Mouse (Mus musculus) layer of hippocampus, adult 2 months (tissue): Measurements from ENCODE around the gene Car4. TPM values are rescaled to one million over a fixed set of nuclear protein-coding genes. Genes with fewer than 3 reads are reported as not detected.

Source experiments
- DNase-seq, 2 experiments: peaks; one replicate each; pipeline ENCODE4 v3.0.0; 2022; ENCODE audit warnings: low spot score in 2 of 2
- H3K27ac ChIP-seq: fragments of 200-600 bp; 2 replicates; pipeline ENCODE4 v1.8.1; 2022
- H3K4me3 ChIP-seq: fragments of 200-600 bp; 2 replicates; pipeline ENCODE4 v1.8.1; 2022; ENCODE audit warnings: mild to moderate bottlenecking
- CTCF ChIP-seq: fragments of 200-600 bp; conservative IDR thresholded peaks from 2 replicates; pipeline ENCODE4 v1.8.1; 2022; ENCODE audit warnings: antibody characterized with exemption, mild to moderate bottlenecking, moderate library complexity
- long read RNA-seq, 2 experiments: library from polyadenylated mRNA; stranded (forward); transcript quantifications; one replicate each; pipeline ENCODE4 v2.0.0; 2021; ENCODE audit warnings: borderline mapping rate in 2 of 2
- total RNA-seq, 2 experiments: library from RNA; stranded (reverse); gene quantifications; 2 replicates each; pipeline ENCODE4 v1.2.3; 2021

The Car4 gene
- 10 to 100 TPM; 67.0 to 73.9 TPM for total RNA-seq
- long read RNA-seq, experiment 1, transcript Car4-201 (8 exons, 1,256 nt) = major isoform, 30 of 53 reads
- long read RNA-seq, experiment 1, partial matches to known transcripts = 5 of 53 reads
- long read RNA-seq, experiment 1, other reads (novel, unspliced or antisense) = 18 of 53 reads
- long read RNA-seq, experiment 2, transcript Car4-201 (8 exons, 1,256 nt) = major isoform, 61 of 92 reads
- long read RNA-seq, experiment 2, partial matches to known transcripts = 5 of 92 reads
- long read RNA-seq, experiment 2, other reads (novel, unspliced or antisense) = 26 of 92 reads

DNA sequence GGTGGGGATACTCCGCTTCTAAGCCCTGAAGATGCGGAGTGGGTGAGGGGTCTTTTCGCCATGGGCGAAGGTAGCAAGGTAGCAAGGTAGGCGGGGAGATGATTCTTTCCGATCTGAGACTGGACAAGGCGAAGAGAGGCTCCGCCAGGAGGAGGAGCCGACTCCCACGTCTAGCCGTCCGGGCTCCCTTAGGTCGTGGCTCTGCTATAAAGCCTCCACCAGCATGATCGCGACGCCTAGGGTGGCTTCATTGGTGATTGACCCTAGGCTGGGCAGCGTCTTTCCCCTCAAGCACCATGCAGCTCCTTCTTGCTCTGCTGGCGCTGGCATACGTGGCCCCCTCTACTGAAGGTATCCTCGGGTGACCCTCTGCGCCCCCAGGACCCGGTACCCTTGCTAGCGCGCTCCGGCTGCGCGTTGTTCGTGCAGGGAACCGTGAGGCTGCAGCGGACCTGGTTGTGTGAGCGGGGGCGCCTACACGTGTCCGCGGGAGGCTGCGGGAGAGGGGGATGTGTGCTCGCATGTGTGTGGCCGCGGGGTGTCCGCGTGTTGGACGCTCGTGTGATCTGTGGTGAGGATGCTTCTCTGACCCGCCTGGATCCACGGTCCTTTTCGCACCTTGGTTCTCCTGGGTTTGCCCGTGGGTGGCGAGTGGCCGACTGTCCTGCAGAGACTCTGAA is at the start of gene Car4:
TSS of gene Car4 (plus strand) at position 196 of the 680 bp plus-strand sequence.
- H3K27ac ChIP-seq = peak within 1 kb of the TSS; percentile 94
- peak in 1 of 2 experiments; percentile 22 for DNase-seq
- TF ChIP-seq CTCF = 0 out of 2 replicates have a peak, but pooled peaks have one; percentile 12
- H3K4me3 ChIP-seq = peak within 1 kb of the TSS; percentile 73

DNA sequence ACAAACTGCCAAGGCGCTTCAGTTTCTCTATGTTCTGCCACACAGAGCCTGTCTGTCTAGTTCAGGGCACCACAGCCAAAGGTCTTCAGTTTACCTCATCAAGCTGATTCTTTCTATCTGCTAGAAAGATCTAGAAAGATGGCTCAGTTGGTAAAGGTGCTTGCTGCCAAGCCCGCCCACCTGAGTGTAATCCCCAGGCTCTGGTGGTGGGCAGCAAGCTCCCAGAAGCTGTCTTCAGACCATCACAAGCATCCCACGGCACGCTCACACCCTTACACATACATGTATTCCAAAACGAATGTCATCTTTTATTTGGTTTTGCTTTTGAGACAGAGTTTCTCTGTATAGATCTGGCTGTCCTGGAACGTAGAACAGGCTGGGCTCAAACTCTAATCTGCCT is 49.1 kb upstream of the Car4 start:
- DNase-seq = no peak
- no peak overlapping the region for H3K4me3 ChIP-seq
- no peak for TF ChIP-seq CTCF
- H3K27ac ChIP-seq = no peak overlapping the region

DNA sequence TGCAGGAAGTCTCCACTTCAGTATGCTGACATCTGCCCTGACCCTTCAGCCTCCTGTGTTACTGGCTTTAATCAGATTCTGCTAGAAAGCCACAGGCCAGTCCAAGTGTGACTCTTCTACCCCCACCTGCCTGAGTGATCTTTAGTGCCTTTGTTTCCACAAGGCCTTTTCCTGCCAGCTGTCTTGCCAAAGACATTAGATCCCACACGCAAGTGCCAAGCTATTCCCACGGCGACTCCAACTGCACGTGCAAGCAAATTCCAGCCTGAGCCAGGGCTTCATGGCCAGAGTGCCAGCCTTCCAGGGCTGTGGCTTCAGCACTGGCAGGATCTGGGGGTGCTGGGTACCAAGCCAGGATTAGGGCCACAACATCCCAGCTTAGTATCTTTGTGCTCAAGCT is 47.2 kb upstream of the Car4 start:
- Histone ChIP-seq H3K4me3 (no peak overlapping the region), H3K27ac (no peak overlapping the region)
- no peak for TF ChIP-seq CTCF
- no peak for DNase-seq

DNA sequence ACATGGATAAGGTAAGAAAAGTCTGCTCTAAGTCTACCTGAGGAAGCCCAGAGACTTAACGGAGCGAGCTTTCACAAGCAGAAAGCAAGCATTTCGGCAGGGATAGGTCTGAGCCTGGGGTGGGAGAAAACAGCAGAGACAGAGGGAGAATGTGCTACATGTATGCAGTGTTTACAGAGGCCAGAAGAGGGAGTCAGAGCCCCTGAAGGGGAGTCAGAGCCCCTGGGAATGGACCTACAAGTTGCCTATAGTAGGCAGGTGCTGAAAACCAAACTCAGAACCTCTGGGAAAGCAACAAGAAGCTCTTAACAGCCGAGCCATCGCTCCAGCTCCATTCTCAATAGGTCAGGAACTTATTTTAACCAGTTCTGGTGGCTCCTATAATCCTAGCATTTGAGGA is 42.9 kb upstream of the Car4 start:
- no peak overlapping the region for H3K27ac ChIP-seq
- DNase-seq = no peak
- no peak overlapping the region for H3K4me3 ChIP-seq
- peak; percentile 46 for TF ChIP-seq CTCF

DNA sequence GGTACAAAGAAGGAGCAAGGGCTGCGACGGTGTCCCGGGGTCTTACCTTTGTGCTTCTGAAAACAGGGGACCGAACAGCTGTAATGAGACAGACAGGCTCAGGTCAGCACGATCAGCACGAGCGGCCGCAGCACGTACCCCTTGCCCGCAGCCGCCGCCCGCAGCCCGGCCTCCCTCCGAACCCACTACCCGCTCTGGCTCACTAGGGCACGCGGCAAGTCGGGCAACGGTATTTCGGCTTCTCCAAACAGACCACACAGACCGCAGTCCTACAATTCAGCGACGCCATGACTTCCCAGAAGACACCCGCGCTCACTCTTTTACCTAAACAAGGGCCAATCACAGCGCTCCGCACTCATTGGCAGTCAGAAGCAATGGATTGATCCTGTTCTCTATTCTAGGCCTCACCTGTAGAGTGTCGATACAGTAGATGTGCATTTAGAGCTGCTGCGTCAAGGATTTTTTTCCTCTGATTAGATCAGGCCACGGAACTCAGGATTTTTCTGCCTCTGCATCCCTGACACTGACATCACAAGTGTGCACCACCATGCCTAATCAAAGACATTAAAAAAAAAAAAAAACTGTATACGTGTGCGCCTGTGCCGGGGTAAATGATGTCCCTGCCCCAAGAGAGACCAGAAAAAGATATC is 41.4 kb upstream of the Car4 start, which contains the start of gene Znhit3:
TSS of gene Znhit3 (minus strand) at position 314 of the 650 bp plus-strand sequence.
- Histone ChIP-seq H3K27ac (peak within 1 kb of the TSS; percentile 78), H3K4me3 (peak within 1 kb of the TSS; percentile 91)
- peak; percentile 44 for TF ChIP-seq CTCF
- peak; percentile 85 to 91 for DNase-seq

DNA sequence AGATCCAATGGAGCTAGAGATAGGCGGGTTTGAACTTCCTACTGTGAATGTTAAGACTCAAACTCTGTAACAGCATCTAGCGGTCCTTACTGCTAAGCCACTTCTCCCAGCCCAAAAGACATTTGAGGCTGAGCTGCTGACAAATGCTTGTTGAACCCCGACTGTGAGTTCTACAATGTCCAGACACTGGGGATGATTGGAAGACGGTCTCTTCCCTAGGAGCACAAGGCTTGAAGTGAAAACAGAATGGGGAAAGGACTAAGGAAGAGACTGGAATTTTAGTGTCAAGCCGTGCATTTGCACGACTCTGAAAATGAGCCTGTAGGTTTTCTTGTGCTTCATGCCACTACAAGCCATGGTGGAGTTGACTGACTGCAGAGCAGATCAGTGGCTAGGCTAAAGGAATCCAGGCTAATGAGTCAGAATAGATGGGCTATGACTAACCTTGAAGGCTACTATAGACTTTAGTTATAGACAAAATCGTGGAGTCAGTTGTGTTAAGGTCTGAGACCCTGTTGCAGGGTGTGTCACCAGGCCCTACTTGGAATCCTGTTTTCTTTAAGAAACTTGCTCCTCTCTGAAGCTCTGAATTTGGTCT is 40.8 kb upstream of the Car4 start:
- Histone ChIP-seq H3K4me3 (peak overlapping the region; percentile 91), H3K27ac (peak overlapping the region; percentile 78)
- no peak for TF ChIP-seq CTCF
- no peak for DNase-seq

DNA sequence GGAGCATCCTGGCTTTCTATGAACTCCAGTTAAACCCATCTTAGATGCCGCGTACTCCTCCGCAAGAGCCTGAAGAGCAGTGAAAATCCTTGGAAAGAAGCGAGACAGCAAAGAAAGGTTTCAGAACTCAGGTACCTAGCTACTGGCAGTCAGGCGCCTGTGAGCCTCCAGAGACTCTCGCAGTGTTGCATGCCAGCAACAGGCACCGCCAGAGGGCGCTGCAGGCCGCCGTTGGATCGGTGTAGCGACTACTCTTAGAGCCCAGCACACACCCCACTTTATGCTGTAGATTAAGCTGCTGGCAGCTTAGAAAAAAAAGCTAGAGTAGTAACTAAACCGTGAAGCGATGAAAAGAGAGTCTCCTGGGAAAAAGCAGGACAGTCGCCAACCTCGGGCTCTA is 39.2 kb upstream of the Car4 start:
- peak; percentile 100 for TF ChIP-seq CTCF
- DNase-seq = peak; percentile 72 to 94
- Histone ChIP-seq H3K4me3 (peak overlapping the region; percentile 14; the same call in 1 of the 2 replicates), H3K27ac (no peak overlapping the region)

DNA sequence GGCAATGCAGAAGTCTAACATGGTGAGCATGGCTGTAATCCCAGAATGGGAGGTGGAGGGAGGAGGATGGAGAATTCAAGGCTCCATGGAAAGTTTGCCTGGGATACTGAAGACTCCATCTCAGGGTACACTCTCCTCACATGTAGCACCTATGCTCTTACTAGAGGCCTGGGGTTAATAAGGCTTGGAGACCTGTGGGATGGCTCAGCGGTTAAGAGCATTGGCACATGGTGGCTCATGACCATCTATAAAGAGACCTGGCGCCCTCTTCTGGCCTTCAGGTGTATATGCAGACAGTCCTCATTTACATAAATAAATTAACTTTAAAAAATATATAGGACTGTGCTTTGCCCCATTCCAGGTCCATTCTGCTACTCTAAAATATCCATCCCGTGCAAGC is 38.3 kb upstream of the Car4 start:
- no peak overlapping the region for H3K27ac ChIP-seq
- H3K4me3 ChIP-seq = no peak overlapping the region
- DNase-seq = no peak
- peak; percentile 78 for TF ChIP-seq CTCF

DNA sequence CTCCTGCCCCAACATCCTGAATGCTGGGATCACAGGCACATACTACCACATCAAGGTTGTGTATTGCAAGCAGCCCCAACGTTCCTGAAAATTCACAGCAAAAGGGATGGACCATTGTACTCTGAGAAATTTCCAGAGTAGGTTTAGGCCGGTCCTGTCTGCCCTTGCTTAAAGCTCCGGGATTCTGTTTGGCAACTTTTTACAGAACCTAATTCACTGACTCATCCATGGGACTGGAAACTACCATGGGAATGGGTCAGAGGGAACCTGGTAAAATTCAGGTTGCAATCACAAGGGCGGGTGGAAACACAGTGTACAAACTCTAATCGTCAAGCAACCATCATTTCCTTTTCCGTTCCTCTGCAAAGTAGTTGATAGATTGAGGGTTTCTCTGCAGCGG is 37.6 kb upstream of the Car4 start:
- no peak overlapping the region for H3K4me3 ChIP-seq

DNA sequence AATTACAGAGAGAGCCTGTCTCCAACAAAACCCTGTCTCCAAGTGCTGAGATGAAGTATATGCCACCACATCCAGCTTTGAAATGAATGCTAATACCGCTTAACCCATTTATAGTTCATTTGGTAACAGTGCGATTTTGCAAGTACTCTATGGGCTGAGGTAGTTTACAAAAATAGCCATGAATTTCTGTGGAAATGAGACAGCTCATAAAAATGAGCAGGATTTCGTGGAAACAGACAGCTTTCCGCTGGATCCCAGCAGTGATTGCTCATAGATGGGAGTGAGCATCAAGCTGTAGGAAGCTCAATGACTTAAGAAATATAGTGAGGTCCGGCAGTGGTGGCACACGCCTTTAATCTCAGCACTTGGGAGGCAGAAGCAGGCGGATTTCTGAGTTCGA is 36.6 kb upstream of the Car4 start:
- no peak overlapping the region for H3K4me3 ChIP-seq
- peak overlapping the region; percentile 48; the same call in 1 of the 2 replicates for H3K27ac ChIP-seq
- DNase-seq = peak in 1 of 2 experiments; percentile 42
- TF ChIP-seq CTCF = no peak

More for the DNA sequence above, 37.6 kb upstream of the Car4 start:
- no peak overlapping the region for H3K27ac ChIP-seq
- no peak for TF ChIP-seq CTCF
- DNase-seq = no peak

DNA sequence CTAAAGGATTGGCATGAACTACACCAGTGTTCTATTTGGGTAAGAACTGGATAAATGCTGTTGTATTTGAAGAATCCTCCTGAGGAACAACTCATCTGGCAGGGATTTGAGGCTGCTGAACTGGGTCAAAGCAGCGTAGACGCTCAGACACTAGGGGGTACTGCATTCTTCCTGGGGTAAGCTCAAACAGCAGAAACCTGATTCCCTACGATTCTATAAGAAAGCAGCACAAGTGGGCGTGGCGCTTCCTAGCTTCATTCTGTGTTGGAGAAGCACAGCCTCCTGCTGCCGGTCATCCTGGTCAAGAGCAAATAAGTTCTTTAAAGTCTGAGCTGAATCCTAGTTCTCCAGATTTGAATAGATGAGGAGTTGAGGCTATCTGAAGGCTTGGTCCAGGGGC is 25.3 kb upstream of the Car4 start:
- Histone ChIP-seq H3K4me3 (no peak overlapping the region), H3K27ac (no peak overlapping the region)
- no peak for DNase-seq
- TF ChIP-seq CTCF = peak; percentile 31

DNA sequence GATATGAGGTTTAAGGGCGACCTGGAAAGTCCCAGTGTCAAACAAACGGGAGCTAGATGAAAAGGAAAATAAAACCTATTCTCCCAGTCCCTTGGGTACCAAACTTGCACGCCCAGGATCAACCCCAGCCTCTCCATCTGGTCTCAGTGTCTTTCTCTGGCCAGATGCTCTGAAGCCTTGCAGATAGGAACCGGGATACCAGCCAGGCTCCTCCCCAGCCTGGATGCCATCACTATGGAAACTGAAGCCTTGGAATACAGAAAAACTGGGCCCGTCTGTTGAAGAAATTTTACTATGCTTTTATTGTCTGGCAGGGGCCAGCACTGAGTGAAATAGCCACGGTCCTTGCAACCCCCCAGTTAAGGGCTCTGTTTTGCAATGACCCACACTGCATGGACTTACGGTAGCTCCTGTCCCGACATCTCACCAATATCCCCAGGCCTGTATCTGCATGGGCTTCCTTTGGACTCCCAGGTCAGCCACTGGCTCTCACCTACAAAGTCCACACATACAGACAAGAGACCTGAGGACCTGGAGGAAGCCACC is 18.0 kb upstream of the Car4 start:
- peak; percentile 43 for TF ChIP-seq CTCF
- Histone ChIP-seq H3K27ac (peak overlapping the region; percentile 92), H3K4me3 (no peak overlapping the region)
- peak; percentile 72 to 84 for DNase-seq

DNA sequence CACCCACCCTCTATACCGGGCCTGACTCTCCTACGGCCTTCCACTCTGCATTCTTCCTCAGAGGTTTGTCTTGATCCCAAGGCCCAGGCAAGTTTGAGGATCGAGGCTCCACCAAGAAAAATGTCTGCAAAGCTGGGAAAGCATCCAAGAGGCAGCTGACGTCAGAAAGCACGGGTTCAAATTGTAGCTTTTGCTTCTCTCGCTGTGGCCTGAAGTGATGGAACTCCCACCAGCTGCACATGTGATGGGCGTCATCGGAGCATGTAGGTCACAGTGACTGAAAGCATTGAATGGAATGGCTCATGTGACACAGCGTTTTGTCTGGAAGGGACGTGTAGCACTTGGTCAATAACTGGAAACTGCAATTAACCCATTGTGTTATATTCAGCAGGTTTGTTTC is 17.4 kb upstream of the Car4 start:
- no peak for DNase-seq
- Histone ChIP-seq H3K4me3 (no peak overlapping the region), H3K27ac (peak overlapping the region; percentile 92)
- TF ChIP-seq CTCF = no peak
